In the genomic region with DNA sequence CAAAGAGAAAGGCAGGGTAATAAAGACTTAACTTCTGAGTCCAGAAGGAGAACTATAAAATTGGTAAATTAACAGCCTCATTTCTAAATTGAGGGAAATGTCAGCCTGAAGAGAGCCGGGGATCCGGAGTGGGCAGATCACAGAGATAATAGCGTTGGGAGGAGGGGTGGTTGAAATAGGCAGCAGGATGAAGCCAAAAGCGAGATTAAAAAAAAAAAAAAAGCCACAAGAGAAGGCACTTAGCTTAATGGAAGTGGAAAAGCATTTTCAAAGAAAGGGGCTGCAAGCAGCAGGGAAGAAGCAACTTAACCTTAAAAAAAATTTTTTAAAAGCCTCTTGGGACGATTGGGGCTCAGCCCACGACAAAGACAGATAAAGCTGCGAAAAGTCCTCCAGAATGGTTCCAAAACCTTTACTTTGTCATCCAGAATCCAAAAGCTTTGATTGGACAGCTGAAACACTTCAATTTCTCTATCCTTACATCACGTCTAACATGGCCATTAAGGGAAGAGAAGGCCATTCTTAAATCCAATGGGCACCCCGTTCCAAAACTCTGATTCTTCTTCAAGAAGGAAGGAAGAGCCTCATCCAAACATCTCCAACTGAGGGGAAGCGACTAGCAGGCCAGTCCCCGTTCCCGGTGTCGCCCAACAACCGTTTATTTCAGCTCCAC, we compare ENCODE assay signal across 9 mouse cellular contexts. TPM values are rescaled to one million over a fixed set of nuclear protein-coding genes. Genes with fewer than 3 reads are reported as not detected.
DNase-seq lines count a peak whose midpoint lies in the region; ATAC-seq and TF ChIP-seq lines count a peak whose summit lies in the region.
"Had no signal": no experiment of that assay in that cellular context is flagged by ENCODE, and none has a peak within 500 bp of the region (broad histone marks: within the 10 kb centered on the region; RNA-seq: fewer than 3 reads in every experiment).

No protein-coding gene starts in this region.

- WGBS in embryonic facial prominence, embryonic 11.5 days = 10% methylated on average over 14 of the region's 14 CpGs
- 13% methylated on average over 14 of the region's 14 CpGs for WGBS in limb, embryonic 10.5 days
- 1% methylated on average over 14 of the region's 14 CpGs for WGBS in small intestine, adult 2 months

- H3K4me2 ChIP-seq in embryonic facial prominence, embryonic 11.5 days (ENCODE audit: low read depth, low read length) = peak overlapping the region; percentile 66

- H3K27ac ChIP-seq in embryonic facial prominence, embryonic 11.5 days (replicated peaks; ENCODE audit: low read depth, low read length) = 0 out of 2 replicates have a peak overlapping the region, but pooled peaks have one; percentile 75
- peak overlapping the region; percentile 96 for H3K27ac ChIP-seq in limb, embryonic 10.5 days
- peak overlapping the region; percentile 67; the same call in 1 of the 2 replicates for H3K27ac ChIP-seq in small intestine, adult 2 months (ENCODE audit: insufficient read depth, low read depth, low read length)

- H3K27me3 ChIP-seq in megakaryocyte, embryonic 14.5 days (replicated peaks) = no peaks in the 10 kb centered on the region
- no peaks in the 10 kb centered on the region for H3K27me3 ChIP-seq in embryonic facial prominence, embryonic 11.5 days (ENCODE audit: control insufficient read depth, insufficient read depth, low read length)
- H3K27me3 ChIP-seq in limb, embryonic 10.5 days (ENCODE audit: low read depth, poor library complexity, severe bottlenecking) = no peaks in the 10 kb centered on the region
- no peaks in the 10 kb centered on the region for H3K27me3 ChIP-seq in small intestine, adult 2 months (ENCODE audit: control insufficient read depth, insufficient read depth, low read length)

- H3K36me3 ChIP-seq in megakaryocyte, embryonic 14.5 days (replicated peaks; ENCODE audit: low read length) = peaks cover 47% of the 10 kb centered on the region
- H3K36me3 ChIP-seq in embryonic facial prominence, embryonic 11.5 days (replicated peaks; ENCODE audit: control insufficient read depth, insufficient read depth, low read depth, low read length) = no peaks in the 10 kb centered on the region; the same call in 1 of the 2 replicates
- peaks cover 41% of the 10 kb centered on the region for H3K36me3 ChIP-seq in limb, embryonic 10.5 days
- H3K36me3 ChIP-seq in small intestine, adult 2 months (ENCODE audit: control insufficient read depth, insufficient read depth, low read length) = peaks cover 6% of the 10 kb centered on the region

- no peak for TF ChIP-seq POLR2A in small intestine, adult 2 months (IDR thresholded peaks at IDR 0.05; ENCODE audit: low read depth, low read length)

- H3K9ac ChIP-seq in embryonic facial prominence, embryonic 11.5 days (replicated peaks; ENCODE audit: low read length) = peak overlapping the region; percentile 98

- H3K4me3 ChIP-seq in megakaryocyte, embryonic 14.5 days (replicated peaks) = peak overlapping the region; percentile 98
- H3K4me3 ChIP-seq in embryonic facial prominence, embryonic 11.5 days (ENCODE audit: low read depth, low read length) = peak overlapping the region; percentile 100
- H3K4me3 ChIP-seq in limb, embryonic 10.5 days = peak overlapping the region; percentile 97
- peak overlapping the region; percentile 91 for H3K4me3 ChIP-seq in small intestine, adult 2 months (ENCODE audit: low read depth, low read length)

- ATAC-seq in megakaryocyte, adult 5-6 weeks (ENCODE audit: poor library complexity, severe bottlenecking) = no peak
- no peak for ATAC-seq in embryonic facial prominence, embryonic 11.5 days (replicated peaks; ENCODE audit: insufficient number of reproducible peaks, low FRiP score, low TSS enrichment, low read depth)

- no peak for DNase-seq in embryonic facial prominence, embryonic 11.5 days (ENCODE audit: low spot score)
- no peak for DNase-seq in limb, embryonic 10.5 days (ENCODE audit: low spot score)
- DNase-seq in layer of hippocampus, adult 9-10 months (ENCODE audit: low spot score) = no peak
- DNase-seq in kidney, postnatal 36 days = no peak
- DNase-seq in kidney, postnatal 10 days = no peak

- no peaks in the 10 kb centered on the region for H3K9me3 ChIP-seq in megakaryocyte, embryonic 14.5 days
- no peaks in the 10 kb centered on the region for H3K9me3 ChIP-seq in embryonic facial prominence, embryonic 11.5 days (replicated peaks; ENCODE audit: control insufficient read depth, low read length)
- H3K9me3 ChIP-seq in limb, embryonic 10.5 days (replicated peaks) = no peaks in the 10 kb centered on the region

- peaks cover 76% of the 10 kb centered on the region for H3K4me1 ChIP-seq in megakaryocyte, embryonic 14.5 days
- H3K4me1 ChIP-seq in embryonic facial prominence, embryonic 11.5 days (ENCODE audit: control insufficient read depth, insufficient read depth, low read length) = peaks cover 2% of the 10 kb centered on the region; the same call in 1 of the 2 replicates
- peaks cover 30% of the 10 kb centered on the region for H3K4me1 ChIP-seq in limb, embryonic 10.5 days
- H3K4me1 ChIP-seq in small intestine, adult 2 months (ENCODE audit: control insufficient read depth, insufficient read depth, insufficient read length, low read length) = peaks cover 12% of the 10 kb centered on the region; the same call in 1 of the 2 replicates

- TF ChIP-seq CTCF in small intestine, adult 2 months (IDR thresholded peaks at IDR 0.05; ENCODE audit: extremely low read depth, insufficient read length, insufficient replicate concordance, low read depth, low read length) = no peak

RNA-seq across cellular contexts. Expression of gene Dpf2, which starts 1.2 kb away (rescaled TPM):
- polyA plus RNA-seq in megakaryocyte, embryonic 14.5 days (2012; ENCODE audit: insufficient read depth, low replicate concordance) = 23.0 and 44.7 TPM in 2 replicates
- total RNA-seq in megakaryocyte, adult 5-6 weeks (2015) = 52.2 and 52.4 TPM in 2 replicates
- total RNA-seq in megakaryocyte, adult 5-6 weeks (2017) = 88.7 and 107 TPM in 2 replicates
- 202 and 213 TPM in 2 replicates for polyA plus RNA-seq in embryonic facial prominence, embryonic 11.5 days (2014; fragmentation: Nextera tagmentation; extraction: Ambion mirVana)
- 223 and 240 TPM in 2 replicates for polyA plus RNA-seq in limb, embryonic 10.5 days (2016; fragmentation: Nextera tagmentation; extraction: Ambion mirVana)
- polyA plus RNA-seq in small intestine, adult 2 months (2012; rRNA removed) = 34.1 and 64.3 TPM in 2 replicates

RNA-seq across cellular contexts. Expression of gene Cdc42ep2, which starts 13.1 kb away (rescaled TPM):
- polyA plus RNA-seq in megakaryocyte, embryonic 14.5 days (2012; ENCODE audit: insufficient read depth, low replicate concordance) = 4.4 and 15.7 TPM in 2 replicates
- 3.0 and 3.4 TPM in 2 replicates for total RNA-seq in megakaryocyte, adult 5-6 weeks (2015)
- 1.7 and 1.9 TPM in 2 replicates for total RNA-seq in megakaryocyte, adult 5-6 weeks (2017)
- polyA plus RNA-seq in embryonic facial prominence, embryonic 11.5 days (2014; fragmentation: Nextera tagmentation; extraction: Ambion mirVana) = 2.4 and 2.7 TPM in 2 replicates
- polyA plus RNA-seq in limb, embryonic 10.5 days (2016; fragmentation: Nextera tagmentation; extraction: Ambion mirVana) = 1.3 and 1.7 TPM in 2 replicates
- 10.3 and 30.6 TPM in 2 replicates for polyA plus RNA-seq in small intestine, adult 2 months (2012; rRNA removed)
- total RNA-seq: hematopoietic stem cell, adult 5-6 weeks had no signal

RNA-seq across cellular contexts. Expression of gene Tigd3, which starts 17.6 kb away (rescaled TPM):
- polyA plus RNA-seq in megakaryocyte, embryonic 14.5 days (2012; ENCODE audit: insufficient read depth, low replicate concordance) = 0.57 and 1.3 TPM in 2 replicates
- 0.54 and 0.59 TPM in 2 replicates for total RNA-seq in megakaryocyte, adult 5-6 weeks (2015)
- 1.0 and 1.8 TPM in 2 replicates for total RNA-seq in megakaryocyte, adult 5-6 weeks (2017)
- 4.0 and 4.3 TPM in 2 replicates for polyA plus RNA-seq in embryonic facial prominence, embryonic 11.5 days (2014; fragmentation: Nextera tagmentation; extraction: Ambion mirVana)
- 5.2 and 5.9 TPM in 2 replicates for polyA plus RNA-seq in limb, embryonic 10.5 days (2016; fragmentation: Nextera tagmentation; extraction: Ambion mirVana)
- 0.90 and 2.0 TPM in 2 replicates for polyA plus RNA-seq in small intestine, adult 2 months (2012; rRNA removed)

RNA-seq across cellular contexts. Expression of gene Slc25a45, which starts 34.0 kb away (rescaled TPM):
- 3.6 and 6.9 TPM in 2 replicates for polyA plus RNA-seq in megakaryocyte, embryonic 14.5 days (2012; ENCODE audit: insufficient read depth, low replicate concordance)
- 55.6 and 67.9 TPM in 2 replicates for total RNA-seq in megakaryocyte, adult 5-6 weeks (2015)
- total RNA-seq in megakaryocyte, adult 5-6 weeks (2017) = 69.1 and 73.5 TPM in 2 replicates
- polyA plus RNA-seq in embryonic facial prominence, embryonic 11.5 days (2014; fragmentation: Nextera tagmentation; extraction: Ambion mirVana) = 0.87 and 1.1 TPM in 2 replicates
- 1.8 TPM in 2 replicates for polyA plus RNA-seq in limb, embryonic 10.5 days (2016; fragmentation: Nextera tagmentation; extraction: Ambion mirVana)
- 207 and 241 TPM in 2 replicates for polyA plus RNA-seq in small intestine, adult 2 months (2012; rRNA removed)

RNA-seq across cellular contexts. Expression of gene Frmd8, which starts 36.5 kb away (rescaled TPM):
- 28.5 and 57.6 TPM in 2 replicates for polyA plus RNA-seq in megakaryocyte, embryonic 14.5 days (2012; ENCODE audit: insufficient read depth, low replicate concordance)
- total RNA-seq in megakaryocyte, adult 5-6 weeks (2015) = 21.4 and 21.9 TPM in 2 replicates
- 19.3 and 23.3 TPM in 2 replicates for total RNA-seq in megakaryocyte, adult 5-6 weeks (2017)
- polyA plus RNA-seq in embryonic facial prominence, embryonic 11.5 days (2014; fragmentation: Nextera tagmentation; extraction: Ambion mirVana) = 15.8 and 17.6 TPM in 2 replicates
- 43.5 and 48.7 TPM in 2 replicates for polyA plus RNA-seq in limb, embryonic 10.5 days (2016; fragmentation: Nextera tagmentation; extraction: Ambion mirVana)
- 32.1 and 62.1 TPM in 2 replicates for polyA plus RNA-seq in small intestine, adult 2 months (2012; rRNA removed)
